Mouse (Mus musculus): ENCODE measurements at regions not wholly inside any gene's neighbourhood (a gene's known extent, or its start where the extent isn't known, plus 50 kb on each side); places are given as distances from the start of the nearest gene placed in this dataset.
A peak's percentile ranks its signal among the peaks of the same experiment; 100 is the strongest.

- ATAC-seq (replicated peaks; ENCODE audit: insufficient number of reproducible peaks, low FRiP score, low TSS enrichment, poor library complexity, severe bottlenecking): no peak
Observed at GRCm38 (mm10) chr4:106007334-106008190, 217.9 kb downstream of the Gm12728 start.

DNA sequence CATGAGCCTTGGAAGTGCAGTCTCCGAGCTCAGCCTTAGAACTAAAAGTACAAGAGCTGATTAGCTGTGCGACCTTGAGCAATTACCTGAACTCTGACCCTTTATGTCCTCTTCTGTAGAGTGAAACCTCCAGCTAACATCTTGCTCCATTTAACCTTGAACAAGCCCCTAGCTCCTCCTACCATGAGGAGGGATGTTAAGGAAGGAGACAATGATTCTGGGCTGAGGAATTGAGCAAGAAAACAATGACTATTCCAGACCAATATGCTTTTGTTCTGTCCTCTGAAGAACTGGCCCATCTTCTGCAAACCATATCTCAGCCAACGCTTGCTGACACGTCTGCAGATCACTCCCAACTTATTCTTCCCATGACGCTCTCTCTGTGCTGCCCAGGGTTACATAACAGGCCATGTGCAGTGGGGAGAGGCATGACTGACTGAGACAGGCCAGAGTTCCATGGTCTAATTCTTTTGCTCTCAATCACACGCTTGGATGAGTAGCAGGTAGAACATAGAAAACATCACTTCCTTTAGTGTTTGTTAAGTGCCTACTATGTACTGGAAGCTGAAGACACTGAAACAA is 227.5 kb downstream of the Gm12728 start:
- no peak for ATAC-seq (replicated peaks; ENCODE audit: insufficient number of reproducible peaks, low FRiP score, low TSS enrichment, poor library complexity, severe bottlenecking)

DNA sequence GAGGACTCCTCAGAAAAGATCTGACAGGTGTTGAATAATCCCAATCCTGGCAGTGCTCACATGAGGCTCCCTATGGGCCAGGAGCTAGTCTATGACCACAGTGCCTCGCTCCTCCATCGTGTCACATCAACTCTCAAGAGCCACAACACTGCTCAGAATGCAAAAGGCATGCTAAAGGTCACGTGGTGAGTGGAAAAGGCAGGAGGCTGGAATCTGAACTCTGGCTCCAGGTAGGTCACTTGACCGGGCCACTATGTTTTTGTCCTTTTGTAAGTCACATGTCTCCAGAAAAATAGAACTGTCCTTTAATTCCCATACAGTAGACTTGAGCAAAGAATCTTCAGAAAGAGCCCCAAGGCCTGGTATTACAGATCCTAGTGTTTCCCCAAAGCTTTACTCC is 229.3 kb downstream of the Gm12728 start:
- no peak for ATAC-seq (replicated peaks; ENCODE audit: insufficient number of reproducible peaks, low FRiP score, low TSS enrichment, poor library complexity, severe bottlenecking)

GRCm38 (mm10) chr4:106020338-106020737 is 230.7 kb downstream of the Gm12728 start:
- no peak for ATAC-seq (replicated peaks; ENCODE audit: insufficient number of reproducible peaks, low FRiP score, low TSS enrichment, poor library complexity, severe bottlenecking)

DNA sequence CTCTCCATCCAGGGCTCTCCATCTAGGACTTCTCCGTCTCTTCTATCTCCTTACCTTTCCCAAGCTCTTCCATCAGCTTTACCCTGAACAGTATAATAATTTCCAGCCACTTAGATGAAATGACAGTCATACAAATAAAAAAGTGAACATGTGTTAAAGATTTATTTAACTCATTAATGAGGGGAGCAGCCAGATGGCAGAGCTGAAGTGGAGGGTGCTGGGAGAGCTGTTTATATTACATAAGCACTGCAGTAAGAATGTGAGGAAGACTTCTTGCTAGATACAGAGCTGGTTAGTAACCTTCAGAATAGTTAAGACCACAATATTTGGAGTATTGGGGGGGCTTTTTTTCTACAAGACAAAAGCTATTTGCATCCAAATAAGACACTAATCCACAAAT is 234.9 kb downstream of the Gm12728 start:
- ATAC-seq (replicated peaks; ENCODE audit: insufficient number of reproducible peaks, low FRiP score, low TSS enrichment, poor library complexity, severe bottlenecking): no peak

GRCm38 (mm10) chr4:106025966-106026637 is 236.4 kb downstream of the Gm12728 start:
- ATAC-seq (replicated peaks; ENCODE audit: insufficient number of reproducible peaks, low FRiP score, low TSS enrichment, poor library complexity, severe bottlenecking): no peak

- ATAC-seq (replicated peaks; ENCODE audit: insufficient number of reproducible peaks, low FRiP score, low TSS enrichment, poor library complexity, severe bottlenecking): no peak
Observed at GRCm38 (mm10) chr4:106040376-106040775, 250.7 kb downstream of the Gm12728 start.

- ATAC-seq (replicated peaks; ENCODE audit: insufficient number of reproducible peaks, low FRiP score, low TSS enrichment, poor library complexity, severe bottlenecking): no peak
Observed at GRCm38 (mm10) chr4:106042456-106042855, 252.8 kb downstream of the Gm12728 start.

GRCm38 (mm10) chr4:106043661-106044060 is 254.0 kb downstream of the Gm12728 start:
- ATAC-seq (replicated peaks; ENCODE audit: insufficient number of reproducible peaks, low FRiP score, low TSS enrichment, poor library complexity, severe bottlenecking): no peak

GRCm38 (mm10) chr4:106048053-106048452 is 258.4 kb downstream of the Gm12728 start:
- no peak for ATAC-seq (replicated peaks; ENCODE audit: insufficient number of reproducible peaks, low FRiP score, low TSS enrichment, poor library complexity, severe bottlenecking)

GRCm38 (mm10) chr4:106048797-106049196 is 259.1 kb downstream of the Gm12728 start:
- no peak for ATAC-seq (replicated peaks; ENCODE audit: insufficient number of reproducible peaks, low FRiP score, low TSS enrichment, poor library complexity, severe bottlenecking)

DNA sequence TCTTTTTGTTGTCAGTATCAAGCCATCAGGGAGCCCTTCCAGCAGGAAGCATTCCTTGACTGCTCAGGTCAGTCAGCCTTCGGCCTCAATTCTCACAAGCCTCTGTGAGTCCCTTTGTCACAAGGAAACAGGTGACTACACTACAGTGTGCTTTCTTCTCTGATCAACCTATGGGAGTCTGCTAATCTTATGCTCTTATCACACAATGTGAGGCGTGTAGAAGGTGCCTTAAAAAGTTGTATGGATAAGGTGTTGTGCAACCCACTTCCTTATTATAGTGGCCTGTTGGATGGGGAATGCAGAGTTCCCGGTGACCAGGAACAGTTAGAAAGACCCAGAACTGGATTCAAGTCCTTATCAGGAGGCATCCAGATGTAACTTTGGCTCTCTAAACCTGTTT is 260.2 kb downstream of the Gm12728 start:
- ATAC-seq (replicated peaks; ENCODE audit: insufficient number of reproducible peaks, low FRiP score, low TSS enrichment, poor library complexity, severe bottlenecking): no peak

DNA sequence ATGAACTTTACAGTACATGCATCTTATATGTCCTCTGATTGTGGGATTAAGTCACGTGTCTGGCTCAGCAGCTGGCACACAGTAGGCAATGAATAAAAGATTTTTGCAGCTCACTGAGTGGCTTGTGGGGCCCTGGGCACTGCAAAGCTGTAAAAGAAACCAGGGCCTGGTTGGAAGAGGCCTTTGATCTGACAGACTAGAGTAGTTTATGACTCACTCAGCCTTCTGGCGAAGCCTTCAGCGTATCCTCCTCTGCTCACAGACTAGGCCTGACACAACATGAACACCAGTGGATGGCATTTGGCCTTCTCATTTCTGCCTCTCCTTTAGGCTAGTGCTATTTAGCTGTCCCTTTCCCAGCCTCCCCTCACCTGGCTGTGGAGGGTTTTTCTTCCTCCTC is 260.6 kb downstream of the Gm12728 start:
- no peak for ATAC-seq (replicated peaks; ENCODE audit: insufficient number of reproducible peaks, low FRiP score, low TSS enrichment, poor library complexity, severe bottlenecking)

GRCm38 (mm10) chr4:106053496-106053895 is 262.5 kb upstream of the Usp24 start:
- no peak for ATAC-seq (replicated peaks; ENCODE audit: insufficient number of reproducible peaks, low FRiP score, low TSS enrichment, poor library complexity, severe bottlenecking)

GRCm38 (mm10) chr4:106054324-106054723 is 261.7 kb upstream of the Usp24 start:
- 0 out of 2 replicates have a peak, but pooled peaks have one; percentile 35 for ATAC-seq (replicated peaks; ENCODE audit: insufficient number of reproducible peaks, low FRiP score, low TSS enrichment, poor library complexity, severe bottlenecking)

DNA sequence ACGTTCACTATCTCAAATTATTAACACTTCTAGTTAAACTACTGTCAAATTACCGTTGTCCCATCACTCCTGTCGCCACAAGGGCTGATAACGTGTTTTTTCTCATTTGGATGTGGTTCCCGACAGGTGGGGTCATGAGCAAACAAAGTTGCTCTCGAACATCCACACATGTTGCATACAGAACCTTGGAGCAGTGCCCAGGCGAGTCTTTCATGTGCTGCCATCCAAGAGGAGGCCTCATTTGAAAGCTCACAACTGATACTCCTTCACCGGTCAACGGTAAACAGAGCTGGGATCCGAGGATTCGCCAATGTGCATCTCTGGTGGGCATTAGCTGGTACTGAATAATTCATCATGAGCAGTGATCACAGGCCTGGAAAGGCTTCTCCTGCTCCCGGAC is 253.4 kb upstream of the Usp24 start:
- no peak for ATAC-seq (replicated peaks; ENCODE audit: insufficient number of reproducible peaks, low FRiP score, low TSS enrichment, poor library complexity, severe bottlenecking)

- ATAC-seq (replicated peaks; ENCODE audit: insufficient number of reproducible peaks, low FRiP score, low TSS enrichment, poor library complexity, severe bottlenecking): no peak
Observed at GRCm38 (mm10) chr4:106063851-106064382, 252.1 kb upstream of the Usp24 start.

DNA sequence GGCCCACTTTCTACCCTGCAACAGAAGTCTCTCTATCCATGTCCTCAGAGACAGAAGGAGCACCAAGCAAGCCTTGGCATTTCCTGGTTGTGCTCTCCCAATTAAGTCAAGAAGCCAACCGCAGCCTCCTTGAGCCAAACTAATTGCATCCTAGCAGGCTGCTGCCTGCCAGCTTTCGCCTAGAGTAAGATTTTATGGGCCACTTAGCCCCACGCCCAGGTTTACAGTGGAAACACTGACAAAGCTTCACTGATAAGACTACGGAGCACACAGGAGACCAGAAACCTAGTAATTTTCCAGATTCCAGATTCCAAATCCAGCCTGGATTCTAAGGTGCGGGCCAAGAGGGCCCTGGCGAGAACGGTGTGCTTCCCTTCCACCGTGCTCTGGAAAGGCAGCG is 249.0 kb upstream of the Usp24 start:
- ATAC-seq (replicated peaks; ENCODE audit: insufficient number of reproducible peaks, low FRiP score, low TSS enrichment, poor library complexity, severe bottlenecking): no peak

GRCm38 (mm10) chr4:106083546-106083945 is 232.5 kb upstream of the Usp24 start:
- ATAC-seq (replicated peaks; ENCODE audit: insufficient number of reproducible peaks, low FRiP score, low TSS enrichment, poor library complexity, severe bottlenecking): no peak

All from monocyte, adult 5-6 weeks (primary cell).